In genomic region chr14:31385977-31386697, GRCm38 (mm10) we compare ENCODE assay signal across 8 mouse cellular contexts. TPM values are rescaled to one million over a fixed set of nuclear protein-coding genes. Genes with fewer than 3 reads are reported as not detected.
DNase-seq lines count a peak whose midpoint lies in the region; ATAC-seq and TF ChIP-seq lines count a peak whose summit lies in the region.

No protein-coding gene starts in this region.

- TF ChIP-seq CTCF in midbrain, postnatal 0 days (IDR thresholded peaks at IDR 0.05), result peak; percentile 84

- H3K36me3 ChIP-seq in forebrain, embryonic 14.5 days (ENCODE audit: control insufficient read depth, insufficient read depth, low read length), result peaks cover 18% of the 10 kb centered on the region
- H3K36me3 ChIP-seq in forebrain, embryonic 12.5 days (replicated peaks), result no peaks in the 10 kb centered on the region; the same call in 1 of the 2 replicates
- 0 out of 2 replicates have a peak, but pooled peaks cover 9% of the 10 kb centered on the region for H3K36me3 ChIP-seq in embryonic facial prominence, embryonic 14.5 days (ENCODE audit: control insufficient read depth, insufficient read depth, low read length)
- peaks cover 23% of the 10 kb centered on the region for H3K36me3 ChIP-seq in midbrain, postnatal 0 days (ENCODE audit: insufficient read depth, low read length)
- peaks cover 17% of the 10 kb centered on the region for H3K36me3 ChIP-seq in splenic B cell, adult 2 months (ENCODE audit: control insufficient read depth, insufficient read depth, low read length, poor library complexity, severe bottlenecking)

- DNase-seq in forebrain, embryonic 14.5 days (ENCODE audit: low spot score), result peak; percentile 55
- DNase-seq in adrenal gland, postnatal 36 days, result peak; percentile 89 to 93
- DNase-seq in embryonic facial prominence, embryonic 14.5 days (ENCODE audit: low spot score), result peak; percentile 88
- peak; percentile 82 to 84 for DNase-seq in heart, postnatal 36 days
- DNase-seq in left cerebral cortex, postnatal 14 days (ENCODE audit: low spot score in 2 of 2), result peak; percentile 76 to 81
- peak; percentile 83 for DNase-seq in midbrain, postnatal 0 days (ENCODE audit: low spot score)
- peak; percentile 83 for DNase-seq in splenic B cell, adult 2 months (ENCODE audit: low read depth, low spot score)

- ATAC-seq in forebrain, embryonic 14.5 days, result no peak
- ATAC-seq in forebrain, embryonic 12.5 days (ENCODE audit: low FRiP score), result no peak
- peak; percentile 71 for ATAC-seq in embryonic facial prominence, embryonic 14.5 days (ENCODE audit: low read depth)
- no peak for ATAC-seq in midbrain, postnatal 0 days (ENCODE audit: low FRiP score)

- 59% methylated on average over 13 of the region's 13 CpGs for whole genome bisulfite sequencing in forebrain, embryonic 14.5 days
- 56% methylated on average over 13 of the region's 13 CpGs for WGBS in forebrain, embryonic 12.5 days
- WGBS in embryonic facial prominence, embryonic 14.5 days, result 43% methylated on average over 13 of the region's 13 CpGs
- WGBS in midbrain, postnatal 0 days, result 51% methylated on average over 13 of the region's 13 CpGs

- no peak overlapping the region for H3K9ac ChIP-seq in forebrain, embryonic 14.5 days (ENCODE audit: low read length)
- no peak overlapping the region for H3K9ac ChIP-seq in forebrain, embryonic 12.5 days
- H3K9ac ChIP-seq in embryonic facial prominence, embryonic 14.5 days (ENCODE audit: low read depth, low read length), result no peak overlapping the region
- no peak overlapping the region for H3K9ac ChIP-seq in midbrain, postnatal 0 days (replicated peaks; ENCODE audit: low read length, poor library complexity, severe bottlenecking)

- H3K4me2 ChIP-seq in forebrain, embryonic 14.5 days (ENCODE audit: low read length), result no peak overlapping the region
- no peak overlapping the region for H3K4me2 ChIP-seq in forebrain, embryonic 12.5 days
- H3K4me2 ChIP-seq in embryonic facial prominence, embryonic 14.5 days (ENCODE audit: low read depth, low read length), result no peak overlapping the region
- no peak overlapping the region for H3K4me2 ChIP-seq in midbrain, postnatal 0 days (ENCODE audit: low read depth, low read length, poor library complexity, severe bottlenecking)

- H3K27ac ChIP-seq in forebrain, embryonic 14.5 days (ENCODE audit: low read depth, low read length), result no peak overlapping the region
- no peak overlapping the region for H3K27ac ChIP-seq in forebrain, embryonic 12.5 days
- H3K27ac ChIP-seq in embryonic facial prominence, embryonic 14.5 days (replicated peaks; ENCODE audit: low read depth, low read length), result peak overlapping the region; percentile 44; the same call in 1 of the 2 replicates
- no peak overlapping the region for H3K27ac ChIP-seq in midbrain, postnatal 0 days (ENCODE audit: low read depth, low read length)

- H3K9me3 ChIP-seq in forebrain, embryonic 14.5 days (replicated peaks; ENCODE audit: control insufficient read depth, low read length), result no peaks in the 10 kb centered on the region
- no peaks in the 10 kb centered on the region for H3K9me3 ChIP-seq in forebrain, embryonic 12.5 days
- H3K9me3 ChIP-seq in embryonic facial prominence, embryonic 14.5 days (ENCODE audit: control insufficient read depth, low read length), result no peaks in the 10 kb centered on the region
- H3K9me3 ChIP-seq in midbrain, postnatal 0 days (ENCODE audit: low read length), result no peaks in the 10 kb centered on the region

- H3K4me3 ChIP-seq in forebrain, embryonic 14.5 days (ENCODE audit: low read depth, low read length), result no peak overlapping the region
- no peak overlapping the region for H3K4me3 ChIP-seq in forebrain, embryonic 12.5 days (replicated peaks)
- no peak overlapping the region for H3K4me3 ChIP-seq in embryonic facial prominence, embryonic 14.5 days (ENCODE audit: low read depth, low read length)
- H3K4me3 ChIP-seq in midbrain, postnatal 0 days (ENCODE audit: low read depth, low read length), result no peak overlapping the region

- no peaks in the 10 kb centered on the region for H3K4me1 ChIP-seq in forebrain, embryonic 14.5 days (ENCODE audit: control insufficient read depth, insufficient read depth, low read length)
- peaks cover 8% of the 10 kb centered on the region; the same call in 1 of the 2 replicates for H3K4me1 ChIP-seq in forebrain, embryonic 12.5 days
- peaks cover 15% of the 10 kb centered on the region for H3K4me1 ChIP-seq in embryonic facial prominence, embryonic 14.5 days (ENCODE audit: control insufficient read depth, insufficient read depth, low read length)
- no peaks in the 10 kb centered on the region for H3K4me1 ChIP-seq in midbrain, postnatal 0 days (ENCODE audit: insufficient read depth, low read length)

- no peaks in the 10 kb centered on the region for H3K27me3 ChIP-seq in forebrain, embryonic 14.5 days (replicated peaks; ENCODE audit: control insufficient read depth, insufficient read depth, low read length)
- no peaks in the 10 kb centered on the region for H3K27me3 ChIP-seq in forebrain, embryonic 12.5 days
- no peaks in the 10 kb centered on the region for H3K27me3 ChIP-seq in embryonic facial prominence, embryonic 14.5 days (replicated peaks; ENCODE audit: control insufficient read depth, insufficient read depth, low read length)
- H3K27me3 ChIP-seq in midbrain, postnatal 0 days (ENCODE audit: insufficient read depth, low read length), result no peaks in the 10 kb centered on the region
- H3K27me3 ChIP-seq in splenic B cell, adult 2 months (ENCODE audit: control insufficient read depth, insufficient read depth, low read length, poor library complexity, severe bottlenecking), result no peaks in the 10 kb centered on the region

- intact Hi-C loops in heart, postnatal 36 days (cut with DNase I), result loop anchor here (1.0 to 2.0 kb wide), 2 partner anchors 50 to 85 kb away; partner anchors contain the start of gene Sh3bp5
- intact Hi-C loops in left cerebral cortex, postnatal 14 days (cut with DNase I), result loop anchor here (2.0 to 5.0 kb wide), 2 partner anchors 51 to 86 kb away; partner anchors contain the start of gene Sh3bp5

RNA-seq across cellular contexts. Expression of gene Capn7, which starts 49.7 kb away (rescaled TPM):
- polyA plus RNA-seq in forebrain, embryonic 14.5 days (2014; fragmentation: Nextera tagmentation; extraction: Ambion mirVana), result 61.9 and 69.2 TPM in 2 replicates
- polyA plus RNA-seq in forebrain, embryonic 12.5 days (2016; fragmentation: Nextera tagmentation; extraction: Ambion mirVana), result 46.8 and 47.5 TPM in 2 replicates
- total RNA-seq in adrenal gland, postnatal 36 days (2021), result 10 to 100 TPM; 43.5 to 45.0 TPM
- 43.8 and 47.4 TPM in 2 replicates for polyA plus RNA-seq in embryonic facial prominence, embryonic 14.5 days (2014; fragmentation: Nextera tagmentation; extraction: Ambion mirVana)
- total RNA-seq in heart, postnatal 36 days (2021), result 10 to 100 TPM; 33.2 to 33.9 TPM
- total RNA-seq in left cerebral cortex, postnatal 14 days (2021), result 10 to 100 TPM; 34.3 to 36.7 TPM
- total RNA-seq in midbrain, postnatal 0 days (2014; rRNA removed), result 73.7 and 84.3 TPM in 2 replicates
- 55.9 and 56.8 TPM in 2 replicates for polyA plus RNA-seq in midbrain, postnatal 0 days (2015; fragmentation: Nextera tagmentation; extraction: Ambion mirVana)

RNA-seq across cellular contexts. Expression of gene Sh3bp5, which starts 49.7 kb away (rescaled TPM):
- 33.9 and 44.8 TPM in 2 replicates for polyA plus RNA-seq in forebrain, embryonic 14.5 days (2014; fragmentation: Nextera tagmentation; extraction: Ambion mirVana)
- 37.7 and 39.1 TPM in 2 replicates for polyA plus RNA-seq in forebrain, embryonic 12.5 days (2016; fragmentation: Nextera tagmentation; extraction: Ambion mirVana)
- 100 to 1,000 TPM; 147 to 211 TPM for total RNA-seq in adrenal gland, postnatal 36 days (2021)
- polyA plus RNA-seq in embryonic facial prominence, embryonic 14.5 days (2014; fragmentation: Nextera tagmentation; extraction: Ambion mirVana), result 19.7 and 24.1 TPM in 2 replicates
- total RNA-seq in heart, postnatal 36 days (2021), result 10 to 100 TPM; 56.4 to 60.6 TPM
- 10 to 100 TPM; 73.5 to 73.9 TPM for total RNA-seq in left cerebral cortex, postnatal 14 days (2021)
- 61.7 and 76.5 TPM in 2 replicates for total RNA-seq in midbrain, postnatal 0 days (2014; rRNA removed)
- polyA plus RNA-seq in midbrain, postnatal 0 days (2015; fragmentation: Nextera tagmentation; extraction: Ambion mirVana), result 141 and 165 TPM in 2 replicates
